Mouse (Mus musculus) CD4-positive helper T cell, adult 2 months (primary cell): ENCODE measurements around the gene Gm42742.

Experiments used
- DNase-seq: peaks from one replicate; pipeline ENCODE4 v3.0.0-alpha.2; 2012; ENCODE audit warnings: low read depth, missing footprints, low spot score

Gm42742 gene

GRCm38 (mm10) chr7:127020901-127021562, at the start of gene Gm42742, which contains the start of gene Prrt2:
TSS of gene Gm42742 (minus strand) at chr7:127021097.
TSS of gene Prrt2 (minus strand) at chr7:127021211.
- DNase-seq, result peak; percentile 77

GRCm38 (mm10) chr7:127066317-127066716, 45.4 kb upstream of the Gm42742 start:
- no peak for DNase-seq

DNA sequence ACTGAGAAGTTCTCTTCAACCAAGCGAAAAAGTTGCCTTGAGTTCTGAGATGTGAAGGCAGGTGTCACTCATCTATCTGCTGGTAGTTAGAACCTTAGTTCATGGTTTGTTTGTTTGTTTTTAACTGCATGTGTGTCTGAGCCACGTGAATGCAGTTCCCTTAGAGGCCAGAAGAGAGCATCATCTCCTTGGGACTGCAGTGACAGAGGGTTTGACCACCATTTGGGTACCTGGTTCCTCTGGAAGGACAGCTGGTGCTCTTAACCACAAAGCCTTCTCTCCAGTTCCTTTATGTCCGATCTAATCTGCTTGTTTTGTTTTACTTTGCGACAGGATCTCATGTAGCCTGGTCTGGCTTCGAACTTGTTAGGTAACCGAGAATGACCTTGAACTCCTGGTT, 44.6 kb upstream of the Gm42742 start:
- no peak for DNase-seq

DNA sequence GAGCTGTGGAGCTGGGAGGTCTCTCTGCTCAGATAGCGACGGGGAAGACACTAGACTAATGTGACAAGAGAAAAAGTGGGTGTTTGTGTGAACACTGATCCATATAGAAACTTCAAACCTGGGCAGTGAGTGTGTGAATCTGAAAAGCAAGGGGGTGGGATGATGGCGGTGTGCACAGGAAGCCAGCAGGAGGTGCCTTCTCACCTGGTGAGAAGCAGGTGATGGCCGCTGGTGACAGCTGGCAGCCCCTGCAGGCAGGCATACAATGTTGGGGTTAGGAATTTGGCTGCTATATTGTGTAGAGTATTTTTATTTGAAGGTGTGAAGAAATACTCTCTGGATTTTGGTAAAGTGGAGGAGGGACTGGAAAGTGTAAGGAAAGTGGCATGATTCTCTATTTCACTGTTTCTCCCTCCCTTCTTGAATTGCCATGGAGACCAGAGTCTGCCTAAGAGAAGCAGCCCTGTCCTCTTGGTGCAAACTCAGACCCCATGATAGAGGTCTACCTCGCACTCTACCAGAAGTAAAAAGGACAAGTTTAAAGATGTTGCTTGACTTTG, 34.2 kb upstream of the Gm42742 start:
- peak; percentile 31 for DNase-seq

- DNase-seq, result peak; percentile 87
Measured at GRCm38 (mm10) chr7:127041851-127042672, 21.2 kb upstream of the Gm42742 start, which contains the start of gene Kif22. TSS of gene Kif22 (minus strand) at chr7:127042471.

- DNase-seq, result peak; percentile 49
Measured at GRCm38 (mm10) chr7:127031244-127031643, 10.3 kb upstream of the Gm42742 start.

DNA sequence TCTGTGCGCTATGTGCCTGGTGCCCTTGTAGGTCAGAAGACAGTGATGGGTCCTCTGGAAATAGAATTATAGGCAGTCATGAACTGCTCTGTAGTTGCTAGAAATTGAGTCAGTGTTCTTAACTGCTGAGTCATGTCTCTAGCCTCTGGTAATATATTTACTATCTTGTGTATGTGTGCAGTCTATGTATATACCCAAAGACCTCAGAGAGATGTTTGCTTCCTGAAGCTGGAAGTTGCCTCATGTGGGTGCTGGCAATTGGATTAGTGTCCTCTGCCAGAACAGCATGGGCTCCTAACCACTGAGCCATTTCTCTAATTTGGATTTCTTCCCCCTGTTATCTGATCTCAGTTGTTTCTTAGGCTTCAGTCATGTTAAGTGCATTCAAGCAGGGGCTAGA, 9.3 kb upstream of the Gm42742 start:
- DNase-seq, result no peak

DNA sequence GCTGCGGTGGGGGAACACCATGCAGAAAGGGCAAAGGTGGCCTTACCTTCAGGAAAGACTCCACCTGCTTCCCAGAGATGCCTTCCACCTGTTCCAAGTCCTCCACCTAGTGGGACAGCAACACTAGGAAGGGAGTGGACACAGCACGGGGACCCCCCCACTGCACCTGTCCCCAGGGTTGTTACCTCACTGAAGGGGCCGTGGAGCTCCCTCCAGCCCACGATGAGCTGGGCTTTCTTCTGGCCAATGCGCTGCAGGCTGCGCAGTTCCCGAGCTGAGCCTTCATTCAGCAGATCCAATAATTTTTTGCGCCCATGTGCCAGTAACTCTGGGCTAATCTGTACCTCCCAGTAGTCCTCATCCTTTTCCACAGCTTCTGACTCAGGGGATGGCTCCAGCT, 7.0 kb upstream of the Gm42742 start:
- DNase-seq, result no peak

DNA sequence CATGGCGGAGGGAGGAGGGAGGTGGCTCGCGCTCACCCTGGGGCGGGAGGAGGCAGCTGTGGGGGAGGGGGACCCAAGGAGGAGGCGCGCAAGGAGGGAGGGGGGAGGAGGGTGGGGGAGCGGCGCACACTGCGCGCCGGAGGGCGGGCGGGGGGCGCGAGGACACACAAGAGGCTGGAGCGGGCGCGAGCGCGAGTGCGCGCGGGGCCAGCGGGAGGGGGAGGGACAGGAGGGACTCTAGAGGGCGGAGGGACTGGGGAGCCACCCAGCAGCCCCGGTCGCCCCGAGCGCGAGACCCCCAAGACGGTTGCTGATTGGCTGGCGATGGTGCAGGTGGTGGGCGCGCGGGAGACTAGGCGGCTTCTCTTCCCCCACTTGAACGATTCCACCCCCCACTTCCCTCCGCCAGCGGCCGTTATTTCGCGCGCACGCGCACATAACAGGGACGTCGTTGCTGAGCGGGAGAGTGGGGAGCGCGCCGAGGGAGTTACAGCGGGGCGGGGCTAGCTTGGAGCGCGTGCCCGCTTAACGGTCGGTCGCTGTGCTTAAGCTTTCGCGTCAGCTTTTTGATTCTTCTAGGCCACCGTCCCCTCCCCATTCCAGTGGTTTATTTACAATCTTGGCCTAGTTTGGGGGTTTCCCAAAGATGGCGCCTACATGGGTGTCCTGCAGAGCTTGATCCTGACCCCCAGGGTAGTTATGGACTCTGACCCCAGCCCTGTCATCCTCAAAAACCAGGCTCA, 6.3 kb upstream of the Gm42742 start, which contains the start of gene Maz:
Maz (minus strand) TSS at position 54 of the 743 bp plus-strand sequence.
- peak; percentile 100 for DNase-seq

DNA sequence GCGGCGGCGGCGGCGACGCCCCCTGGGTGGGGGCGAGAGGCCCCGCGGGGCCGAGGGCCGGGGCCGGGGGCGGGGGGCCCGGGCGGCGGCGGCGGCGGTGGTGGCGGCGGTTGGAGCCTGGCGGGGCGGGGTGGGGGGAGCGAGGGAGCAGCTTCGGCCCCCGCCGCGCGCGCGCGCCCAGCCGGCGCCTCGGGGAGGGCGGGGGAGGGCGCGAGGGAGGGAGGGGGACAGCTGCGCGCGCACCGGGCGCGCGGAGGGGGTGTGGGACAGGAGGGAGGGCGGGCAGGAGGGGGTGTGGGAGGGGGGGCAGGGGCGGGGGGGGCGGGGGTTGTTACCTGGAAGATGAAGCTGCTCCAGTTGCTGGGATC, 5.7 kb upstream of the Gm42742 start:
- DNase-seq, result no peak

- DNase-seq, result peak; percentile 80
Measured at GRCm38 (mm10) chr7:127026161-127026600, 5.3 kb upstream of the Gm42742 start.

DNA sequence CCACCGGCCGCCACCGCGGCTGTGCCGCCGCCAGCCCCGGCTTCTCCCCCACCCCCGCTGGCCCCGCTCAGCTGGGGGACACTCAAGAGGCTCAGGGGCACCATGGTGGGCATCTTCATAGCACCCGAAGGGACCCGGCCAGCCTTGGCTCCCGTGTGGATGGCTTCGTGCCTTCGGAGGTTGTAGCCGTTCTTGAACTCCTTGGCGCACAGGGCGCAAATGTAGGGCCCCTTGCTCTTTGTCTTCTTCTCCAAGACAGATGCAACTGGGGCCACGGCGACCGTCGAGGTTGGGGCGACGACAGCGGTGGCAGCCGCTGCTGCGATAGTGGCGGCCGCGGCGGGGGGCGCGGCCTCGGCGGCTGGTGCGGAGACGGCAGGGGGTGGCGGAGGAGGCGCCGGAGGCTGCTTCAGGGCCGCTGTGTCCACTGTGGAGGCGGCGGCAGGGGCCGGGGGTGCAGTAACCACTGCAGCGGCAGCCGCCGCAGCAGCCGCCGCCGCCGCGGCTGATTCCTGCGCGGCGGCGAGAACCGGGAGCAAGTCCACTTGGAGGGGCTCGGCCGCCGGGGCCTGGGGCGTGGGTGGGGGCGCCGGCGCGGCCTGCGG, 4.8 kb upstream of the Gm42742 start:
- DNase-seq, result peak; percentile 76

DNA sequence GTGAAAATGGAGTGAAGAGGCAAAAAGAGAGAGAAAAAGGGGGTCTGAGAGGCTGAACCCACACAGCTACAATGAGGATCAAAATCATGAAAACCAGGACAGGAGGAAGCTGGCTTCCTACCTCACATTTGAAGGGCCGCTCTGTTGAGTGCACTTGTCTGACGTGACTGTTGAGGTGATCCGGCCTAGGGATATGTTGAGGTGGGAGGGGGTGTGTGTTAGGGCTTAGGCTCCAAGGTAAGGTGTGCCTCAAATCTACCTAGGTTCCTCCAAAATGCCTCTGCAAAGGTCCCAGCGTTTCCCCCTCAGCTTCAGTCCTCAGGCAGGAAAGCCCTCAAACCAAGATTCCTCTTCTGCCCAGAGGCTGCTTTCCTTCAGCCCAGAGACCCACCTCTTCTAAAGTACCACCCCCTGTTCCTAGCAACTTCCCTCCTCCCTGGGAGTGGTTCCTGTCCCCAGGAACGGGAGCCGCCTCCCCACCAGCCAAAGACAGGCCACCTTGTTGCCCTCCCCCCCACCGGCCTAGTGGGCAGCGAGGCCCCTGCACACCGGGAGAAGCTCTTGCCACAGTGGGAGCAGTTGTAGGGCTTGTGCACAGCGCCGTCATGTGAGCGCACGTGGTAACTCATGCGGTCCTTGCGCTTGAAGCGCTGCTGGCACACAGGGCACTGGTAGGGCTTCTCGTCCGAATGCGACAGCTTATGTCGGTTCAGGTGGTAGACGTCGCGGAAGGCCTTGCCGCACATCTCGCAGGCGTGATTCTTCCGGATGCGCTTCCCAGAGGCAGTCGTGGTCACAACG, 4.1 kb upstream of the Gm42742 start:
- DNase-seq, result peak; percentile 88

- DNase-seq, result peak; percentile 79
Measured at GRCm38 (mm10) chr7:127023896-127024690, 3.2 kb upstream of the Gm42742 start.

DNA sequence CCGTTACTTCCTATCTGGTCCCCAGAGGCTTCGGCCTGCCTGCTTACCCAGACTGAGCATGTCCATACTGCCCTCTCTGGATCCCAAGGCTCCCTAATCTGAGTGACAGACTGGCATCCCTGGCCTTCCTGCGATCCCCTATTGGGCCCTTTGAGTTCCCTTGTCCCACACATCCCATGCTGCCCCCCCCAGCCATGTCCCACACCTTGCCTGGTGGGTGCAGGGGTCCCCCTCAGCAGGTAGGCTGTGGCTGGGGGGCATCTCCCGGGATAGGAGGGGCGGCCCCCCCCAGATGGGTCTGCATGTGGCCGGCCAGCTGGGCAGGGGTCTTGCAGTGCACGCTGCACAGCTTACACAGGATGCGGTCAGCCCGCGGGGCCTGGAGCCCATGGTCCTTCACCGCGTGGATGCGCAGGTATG, 2.4 kb upstream of the Gm42742 start:
- DNase-seq, result no peak

- no peak for DNase-seq
Measured at GRCm38 (mm10) chr7:127022528-127023271, 1.8 kb upstream of the Gm42742 start.

- DNase-seq, result no peak
Measured at GRCm38 (mm10) chr7:127021563-127022527, 948 bp upstream of the Gm42742 start.

DNA sequence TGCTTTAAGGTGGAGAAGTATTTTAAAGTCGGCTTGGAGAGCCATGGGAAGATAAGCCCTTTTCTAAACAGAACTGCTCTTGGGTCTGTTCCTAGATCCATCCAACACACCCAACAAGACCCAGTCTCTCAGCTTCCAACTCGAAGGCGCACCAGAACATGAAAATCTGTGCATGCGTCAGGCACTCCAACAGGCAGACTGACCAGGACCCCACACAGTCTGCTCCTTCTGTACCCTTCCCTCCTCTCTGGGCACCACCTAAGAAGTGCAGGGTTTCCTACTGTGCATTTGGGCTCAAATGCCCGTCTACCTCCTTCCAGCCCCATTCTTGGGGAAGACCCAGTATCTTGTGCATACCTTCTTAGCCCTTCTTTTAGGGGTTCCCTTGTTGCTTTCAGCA, 406 bp downstream of the Gm42742 start:
- DNase-seq, result no peak
